Mouse (Mus musculus) liver, postnatal 0 days (tissue): ENCODE results near the gene Magi2.

Experiments
- CTCF ChIP-seq: sonication (generic); IDR thresholded peaks from 2 replicates; pipeline ENCODE4 v1.5.1; 2016; ENCODE audit warnings: antibody characterized with exemption, low read depth
- EP300 ChIP-seq: IDR thresholded peaks from 2 replicates; pipeline ENCODE4 v1.6.1; 2016; ENCODE audit warnings: antibody characterized with exemption, low read depth, mild to moderate bottlenecking

- no peak for TF ChIP-seq CTCF
- no peak for TF ChIP-seq EP300
Observed at GRCm38 (mm10) chr5:20334549-20334948, 1107.7 kb downstream of the Magi2 start.
